ENCODE assay signal across 30 mouse cellular contexts in the genomic region with DNA sequence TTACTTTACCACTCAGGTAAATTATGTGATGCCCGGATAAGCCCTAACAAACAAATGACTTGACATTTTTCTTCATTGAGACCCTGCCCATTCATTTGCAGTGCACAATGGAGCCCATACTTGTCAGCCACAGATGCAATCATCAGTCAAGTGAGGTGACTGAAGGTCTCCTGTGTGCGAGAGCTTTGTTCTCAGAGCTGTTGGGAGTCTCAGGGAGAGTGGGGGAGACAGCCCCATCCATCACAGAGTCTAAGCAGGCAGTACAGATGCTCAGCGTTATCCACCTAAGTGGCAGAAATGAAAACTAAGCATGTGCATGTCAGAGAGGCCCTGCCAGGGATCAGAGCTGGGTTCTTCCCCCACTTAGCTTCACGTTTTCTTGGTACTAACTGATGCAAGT.
A peak's percentile ranks its signal among the peaks of the same experiment; 100 is the strongest.
DNase-seq lines count a peak whose midpoint lies in the region; ATAC-seq lines count a peak whose summit lies in the region.
"Had no signal": no experiment of that assay in that cellular context is flagged by ENCODE, and none has a peak within 500 bp of the region (broad histone marks: within the 10 kb centered on the region; RNA-seq: fewer than 3 reads in every experiment).

No protein-coding gene starts in this region.

- no peaks in the 10 kb centered on the region for H3K4me1 ChIP-seq in hindbrain, embryonic 11.5 days (replicated peaks; ENCODE audit: control insufficient read depth, insufficient read depth, low read length)
- no peaks in the 10 kb centered on the region for H3K4me1 ChIP-seq in hindbrain, embryonic 14.5 days (replicated peaks; ENCODE audit: control insufficient read depth, insufficient read depth, low read length)
- no peaks in the 10 kb centered on the region for H3K4me1 ChIP-seq in hindbrain, embryonic 15.5 days (replicated peaks)
- H3K4me1 ChIP-seq in neural tube, embryonic 14.5 days (ENCODE audit: control insufficient read depth, insufficient read depth, low read length) = no peaks in the 10 kb centered on the region
- H3K4me1 ChIP-seq: embryonic facial prominence, embryonic 13.5 days; forebrain, embryonic 10.5 days; forebrain, embryonic 15.5 days; heart, embryonic 13.5 days; limb, embryonic 12.5 days; liver, embryonic 15.5 days had no signal

- DNase-seq in hindbrain, embryonic 11.5 days (ENCODE audit: low spot score) = peak; percentile 22
- DNase-seq in hindbrain, embryonic 14.5 days (ENCODE audit: low spot score) = no peak
- peak; percentile 28 for DNase-seq in embryo, embryonic 10.5 days (ENCODE audit: low spot score)
- no peak for DNase-seq in kidney, adult 9 months
- DNase-seq in adrenal gland, adult 2 months = no peak
- no peak for DNase-seq in cerebellum, postnatal 14 days
- DNase-seq: cerebellum, adult 11-12 months; cerebellum, postnatal 10 days; gastrocnemius, postnatal 36 days; heart, adult 2 months; heart, postnatal 10 days; kidney, adult 8-10 months; kidney, postnatal 10 days; lung, embryonic 14.5 days; lung, postnatal 14 days; thymus, adult 18-20 months; thymus, postnatal 25 days had no signal

- H3K9ac ChIP-seq in hindbrain, embryonic 11.5 days (ENCODE audit: low read depth, low read length) = no peak overlapping the region
- H3K9ac ChIP-seq in hindbrain, embryonic 14.5 days = no peak overlapping the region
- no peak overlapping the region for H3K9ac ChIP-seq in hindbrain, embryonic 15.5 days
- H3K9ac ChIP-seq in neural tube, embryonic 14.5 days (replicated peaks; ENCODE audit: low read depth, low read length) = no peak overlapping the region
- H3K9ac ChIP-seq: embryonic facial prominence, embryonic 13.5 days; forebrain, embryonic 15.5 days; heart, embryonic 13.5 days; limb, embryonic 12.5 days; liver, embryonic 15.5 days; lung, embryonic 14.5 days had no signal

- H3K36me3 ChIP-seq in hindbrain, embryonic 11.5 days (ENCODE audit: control insufficient read depth, insufficient read depth, low read length) = no peaks in the 10 kb centered on the region
- H3K36me3 ChIP-seq in hindbrain, embryonic 14.5 days (replicated peaks; ENCODE audit: control insufficient read depth, insufficient read depth) = no peaks in the 10 kb centered on the region
- H3K36me3 ChIP-seq in hindbrain, embryonic 15.5 days = no peaks in the 10 kb centered on the region
- no peaks in the 10 kb centered on the region for H3K36me3 ChIP-seq in neural tube, embryonic 14.5 days (ENCODE audit: control insufficient read depth, insufficient read depth, low read length)
- H3K36me3 ChIP-seq: embryonic facial prominence, embryonic 13.5 days; forebrain, embryonic 10.5 days; forebrain, embryonic 15.5 days; heart, embryonic 13.5 days; limb, embryonic 12.5 days; liver, embryonic 15.5 days had no signal

- H3K27me3 ChIP-seq in hindbrain, embryonic 11.5 days (ENCODE audit: control insufficient read depth, insufficient read depth, low read length) = no peaks in the 10 kb centered on the region
- H3K27me3 ChIP-seq in hindbrain, embryonic 14.5 days (ENCODE audit: control insufficient read depth, insufficient read depth, low read length) = no peaks in the 10 kb centered on the region
- H3K27me3 ChIP-seq in hindbrain, embryonic 15.5 days = no peaks in the 10 kb centered on the region
- no peaks in the 10 kb centered on the region for H3K27me3 ChIP-seq in neural tube, embryonic 14.5 days (ENCODE audit: control insufficient read depth, insufficient read depth, low read length)
- H3K27me3 ChIP-seq: embryonic facial prominence, embryonic 13.5 days; forebrain, embryonic 15.5 days; heart, embryonic 13.5 days; limb, embryonic 12.5 days; liver, embryonic 15.5 days had no signal

- H3K27ac ChIP-seq in hindbrain, embryonic 11.5 days (ENCODE audit: low read depth, low read length) = no peak overlapping the region
- H3K27ac ChIP-seq in hindbrain, embryonic 14.5 days = no peak overlapping the region
- no peak overlapping the region for H3K27ac ChIP-seq in hindbrain, embryonic 15.5 days (replicated peaks)
- no peak overlapping the region for H3K27ac ChIP-seq in neural tube, embryonic 14.5 days (ENCODE audit: low read depth, low read length)
- H3K27ac ChIP-seq: embryonic facial prominence, embryonic 13.5 days; forebrain, embryonic 10.5 days; forebrain, embryonic 15.5 days; heart, adult 2 months; heart, embryonic 13.5 days; left cerebral cortex, adult 2 months; limb, embryonic 12.5 days; liver, embryonic 15.5 days; stomach, postnatal 0 days had no signal

- peak; percentile 77 for ATAC-seq in hindbrain, embryonic 11.5 days (ENCODE audit: low FRiP score)
- no peak for ATAC-seq in hindbrain, embryonic 14.5 days (ENCODE audit: low FRiP score)
- ATAC-seq in hindbrain, embryonic 15.5 days (ENCODE audit: low FRiP score, low read depth) = peak; percentile 51; the same call in 1 of the 2 replicates
- peak; percentile 31; the same call in 1 of the 2 replicates for ATAC-seq in neural tube, embryonic 14.5 days (ENCODE audit: low read depth)
- ATAC-seq: forebrain, embryonic 15.5 days; intestine, embryonic 16.5 days; midbrain, embryonic 16.5 days had no signal

- no peak overlapping the region for H3K4me2 ChIP-seq in hindbrain, embryonic 11.5 days (replicated peaks; ENCODE audit: low read depth, low read length)
- no peak overlapping the region for H3K4me2 ChIP-seq in hindbrain, embryonic 14.5 days (replicated peaks)
- H3K4me2 ChIP-seq in hindbrain, embryonic 15.5 days = no peak overlapping the region
- H3K4me2 ChIP-seq in neural tube, embryonic 14.5 days (ENCODE audit: low read depth, low read length) = no peak overlapping the region
- H3K4me2 ChIP-seq: embryonic facial prominence, embryonic 13.5 days; forebrain, embryonic 15.5 days; heart, embryonic 13.5 days; limb, embryonic 12.5 days; liver, embryonic 15.5 days; lung, embryonic 14.5 days; midbrain, embryonic 11.5 days had no signal

- no peaks in the 10 kb centered on the region for H3K9me3 ChIP-seq in hindbrain, embryonic 11.5 days (ENCODE audit: control insufficient read depth, low read length)
- H3K9me3 ChIP-seq in hindbrain, embryonic 14.5 days (ENCODE audit: control insufficient read depth, low read length) = no peaks in the 10 kb centered on the region
- H3K9me3 ChIP-seq in hindbrain, embryonic 15.5 days = no peaks in the 10 kb centered on the region
- H3K9me3 ChIP-seq in neural tube, embryonic 14.5 days (ENCODE audit: control insufficient read depth, low read length) = no peaks in the 10 kb centered on the region
- H3K9me3 ChIP-seq: embryonic facial prominence, embryonic 13.5 days; forebrain, embryonic 10.5 days; forebrain, embryonic 15.5 days; heart, embryonic 13.5 days; limb, embryonic 12.5 days; liver, embryonic 15.5 days had no signal

- WGBS in hindbrain, embryonic 11.5 days = 30% methylated on average over 4 of the region's 4 CpGs
- whole genome bisulfite sequencing in hindbrain, embryonic 14.5 days = 24% methylated on average over 4 of the region's 4 CpGs
- WGBS in hindbrain, embryonic 15.5 days = 30% methylated on average over 4 of the region's 4 CpGs
- 22% methylated on average over 4 of the region's 4 CpGs for WGBS in neural tube, embryonic 14.5 days

- no peak overlapping the region for H3K4me3 ChIP-seq in hindbrain, embryonic 11.5 days (ENCODE audit: low read depth, low read length)
- no peak overlapping the region for H3K4me3 ChIP-seq in hindbrain, embryonic 14.5 days (replicated peaks; ENCODE audit: low read length)
- no peak overlapping the region for H3K4me3 ChIP-seq in hindbrain, embryonic 15.5 days
- H3K4me3 ChIP-seq in neural tube, embryonic 14.5 days (ENCODE audit: low read depth, low read length) = no peak overlapping the region
- H3K4me3 ChIP-seq: embryonic facial prominence, embryonic 13.5 days; forebrain, embryonic 10.5 days; forebrain, embryonic 15.5 days; heart, adult 2 months; heart, embryonic 13.5 days; left cerebral cortex, adult 2 months; limb, embryonic 12.5 days; liver, embryonic 15.5 days had no signal

Comparison
In these comparisons a context has a peak if more than half of its experiments do, and no peak if none do; other contexts are left out.
1. DNase-seq: peak in hindbrain, embryonic 11.5 days (single experiment) and embryo, embryonic 10.5 days (single experiment); none in hindbrain, embryonic 14.5 days (single experiment), kidney, adult 9 months (single experiment), adrenal gland, adult 2 months (single experiment) and cerebellum, postnatal 14 days (0 of 2).